Mouse (Mus musculus): Measurements from ENCODE around the gene Tmed10. TPM values are rescaled to one million over a fixed set of nuclear protein-coding genes. Genes with fewer than 3 reads are reported as not detected.

The Tmed10 gene
- polyA plus RNA-seq, 1 experiment = not detected

- no peak for TF ChIP-seq CTCF (IDR thresholded peaks at IDR 0.05; ENCODE audit: insufficient read depth, low read depth, low read length)
- TF ChIP-seq POLR2A (IDR thresholded peaks at IDR 0.05; ENCODE audit: insufficient read depth, low read depth, low read length) = no peak
- Histone ChIP-seq H3K4me3 (ENCODE audit: insufficient read depth, low read depth, low read length) (no peak overlapping the region), H3K27ac (ENCODE audit: insufficient read depth, low read depth, low read length) (no peak overlapping the region), H3K4me1 (ENCODE audit: control insufficient read depth, insufficient read depth, low read length) (peaks cover 4% of the 10 kb centered on the region)
Observed at GRCm38 (mm10) chr12:85292906-85293305, 81.7 kb downstream of the Tmed10 start.

GRCm38 (mm10) chr12:85292288-85292687 lies 82.4 kb downstream of the Tmed10 start:
- Histone ChIP-seq H3K4me3 (ENCODE audit: insufficient read depth, low read depth, low read length) (no peak overlapping the region), H3K4me1 (ENCODE audit: control insufficient read depth, insufficient read depth, low read length) (peaks cover 4% of the 10 kb centered on the region), H3K27ac (ENCODE audit: insufficient read depth, low read depth, low read length) (no peak overlapping the region)
- TF ChIP-seq POLR2A (IDR thresholded peaks at IDR 0.05; ENCODE audit: insufficient read depth, low read depth, low read length) (no peak), CTCF (IDR thresholded peaks at IDR 0.05; ENCODE audit: insufficient read depth, low read depth, low read length) (no peak)
- 67% methylated on average over 6 of the region's 6 CpGs for WGBS

- Histone ChIP-seq H3K4me3 (ENCODE audit: insufficient read depth, low read depth, low read length) (no peak overlapping the region), H3K4me1 (ENCODE audit: control insufficient read depth, insufficient read depth, low read length) (peaks cover 4% of the 10 kb centered on the region), H3K27ac (ENCODE audit: insufficient read depth, low read depth, low read length) (no peak overlapping the region)
- TF ChIP-seq CTCF (IDR thresholded peaks at IDR 0.05; ENCODE audit: insufficient read depth, low read depth, low read length) (no peak), POLR2A (IDR thresholded peaks at IDR 0.05; ENCODE audit: insufficient read depth, low read depth, low read length) (no peak)
Observed at GRCm38 (mm10) chr12:85291541-85291940, 83.1 kb downstream of the Tmed10 start.

- TF ChIP-seq CTCF (IDR thresholded peaks at IDR 0.05; ENCODE audit: insufficient read depth, low read depth, low read length) (no peak), POLR2A (IDR thresholded peaks at IDR 0.05; ENCODE audit: insufficient read depth, low read depth, low read length) (no peak)
- H3K4me1 ChIP-seq (ENCODE audit: control insufficient read depth, insufficient read depth, low read length) = peaks cover 4% of the 10 kb centered on the region
- no peak overlapping the region for H3K27ac ChIP-seq (ENCODE audit: insufficient read depth, low read depth, low read length)
- H3K4me3 ChIP-seq (ENCODE audit: insufficient read depth, low read depth, low read length) = no peak overlapping the region
- WGBS = 85% methylated on average over 10 of the region's 10 CpGs
Observed at GRCm38 (mm10) chr12:85290633-85291032, 84.0 kb downstream of the Tmed10 start.

Other genes starting within 250 kb of the Tmed10 start
- gene Rps6kl1, start 223.6 kb downstream of the Tmed10 start, polyA plus RNA-seq (2012; ENCODE audit: insufficient read depth, insufficient read length, low replicate concordance, missing spikeins) = not detected in 2 replicates
- not detected in 2 replicates for gene Pgf, start 197.1 kb downstream of the Tmed10 start, polyA plus RNA-seq (2012; ENCODE audit: insufficient read depth, insufficient read length, low replicate concordance, missing spikeins)
- gene Eif2b2, start 155.4 kb downstream of the Tmed10 start, polyA plus RNA-seq (2012; ENCODE audit: insufficient read depth, insufficient read length, low replicate concordance, missing spikeins) = not detected in 2 replicates
- not detected in 2 replicates for gene Mlh3, start 104.2 kb downstream of the Tmed10 start, polyA plus RNA-seq (2012; ENCODE audit: insufficient read depth, insufficient read length, low replicate concordance, missing spikeins)
- gene Acyp1, start 86.4 kb downstream of the Tmed10 start, polyA plus RNA-seq (2012; ENCODE audit: insufficient read depth, insufficient read length, low replicate concordance, missing spikeins) = not detected in 2 replicates
- gene Zc2hc1c, start 86.3 kb downstream of the Tmed10 start, polyA plus RNA-seq (2012; ENCODE audit: insufficient read depth, insufficient read length, low replicate concordance, missing spikeins) = not detected in 2 replicates
- gene Nek9, start 35.5 kb downstream of the Tmed10 start, polyA plus RNA-seq (2012; ENCODE audit: insufficient read depth, insufficient read length, low replicate concordance, missing spikeins) = not detected in 2 replicates
- not detected in 2 replicates for gene Fos, start 99.0 kb upstream of the Tmed10 start, polyA plus RNA-seq (2012; ENCODE audit: insufficient read depth, insufficient read length, low replicate concordance, missing spikeins)
- not detected in 2 replicates for gene Jdp2, start 224.2 kb upstream of the Tmed10 start, polyA plus RNA-seq (2012; ENCODE audit: insufficient read depth, insufficient read length, low replicate concordance, missing spikeins)

Measured in olfactory bulb, adult 2 months (tissue).